Mouse (Mus musculus) neural tube, embryonic 14.5 days (tissue): ENCODE results near the gene Zfp467. TPM values are rescaled to one million over a fixed set of nuclear protein-coding genes. Genes with fewer than 3 reads are reported as not detected.

Experiments
- ATAC-seq: fragments of 200-750 bp; cut with Nextera tagmentation; 2 replicates; pipeline ENCODE4 v1.8.0; 2017; ENCODE audit warnings: low read depth, mild to moderate bottlenecking, moderate TSS enrichment, moderate library complexity
- H3K27ac ChIP-seq: fragments of 300-500 bp; sonication (generic); 2 replicates; pipeline ENCODE4 v1.5.1; 2014; ENCODE audit warnings: low read depth, mild to moderate bottlenecking, control low read depth, low read length, moderate library complexity, mixed read lengths
- H3K27me3 ChIP-seq: fragments of 300-500 bp; sonication (generic); 2 replicates; pipeline ENCODE4 v1.6.1; 2014; ENCODE audit warnings: low read length; ENCODE audit not compliant: control insufficient read depth, insufficient read depth
- H3K36me3 ChIP-seq: fragments of 300-500 bp; sonication (generic); 2 replicates; pipeline ENCODE4 v1.6.1; 2014; ENCODE audit warnings: low read length, mixed read lengths; ENCODE audit not compliant: control insufficient read depth, insufficient read depth
- H3K4me1 ChIP-seq: fragments of 300-500 bp; sonication (generic); 2 replicates; pipeline ENCODE4 v1.6.1; 2014; ENCODE audit warnings: low read length; ENCODE audit not compliant: control insufficient read depth, insufficient read depth
- H3K4me2 ChIP-seq: fragments of 300-500 bp; sonication (generic); 2 replicates; pipeline ENCODE4 v1.6.1; 2014; ENCODE audit warnings: mild to moderate bottlenecking, low read depth, low read length, control low read depth
- H3K4me3 ChIP-seq: fragments of 300-500 bp; sonication (generic); 2 replicates; pipeline ENCODE4 v1.5.1; 2014; ENCODE audit warnings: low read depth, low read length, control low read depth, mixed read lengths
- H3K9ac ChIP-seq: fragments of 300-500 bp; sonication (generic); replicated peaks from 2 replicates; pipeline ENCODE4 v1.6.1; 2014; ENCODE audit warnings: low read depth, mild to moderate bottlenecking, control low read depth, low read length, mixed read lengths
- H3K9me3 ChIP-seq: fragments of 300-500 bp; sonication (generic); 2 replicates; pipeline ENCODE4 v1.6.1; 2016; ENCODE audit warnings: low read length; ENCODE audit not compliant: control insufficient read depth
- WGBS: fragments of 180-500 bp; shearing (Covaris S2); extraction: QIAGEN DNeasy Blood & Tissue Kit; methylation state at CpG from one replicate; pipeline ENCODE4 v1.1.7; 2014; 5-methylcytosine and 5-hydroxymethylcytosine counted together
- polyA plus RNA-seq: library from polyadenylated mRNA; unstranded; fragments of >200 nt; fragmentation: Nextera tagmentation; extraction: Ambion mirVana; gene quantifications from 2 replicates; pipeline ENCODE4 v1.2.1, GENCODE M21; 2014

Gene Zfp467
- polyA plus RNA-seq, 1 experiment from 2014 or later = 37.8 TPM

DNA sequence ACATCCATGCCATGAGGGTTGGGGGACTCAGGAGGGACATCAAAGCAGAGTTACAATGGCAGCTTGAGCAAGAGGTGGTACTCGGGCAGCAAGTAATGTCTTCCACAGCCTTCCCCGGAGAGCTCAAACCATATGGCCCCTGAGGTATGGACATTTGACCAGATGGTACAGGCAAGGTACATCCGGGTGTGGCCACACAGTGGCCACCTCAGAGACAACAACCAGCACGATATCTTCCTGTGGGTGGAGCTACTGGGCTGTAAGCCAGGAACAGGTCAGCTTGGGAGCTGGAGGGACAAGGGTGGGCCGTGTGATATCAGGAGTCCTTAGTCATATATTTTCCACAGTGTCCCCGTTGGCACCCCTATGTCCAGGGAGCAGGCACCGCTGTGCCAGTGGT, 21.9 kb upstream of the Zfp467 start:
- WGBS = 84% methylated on average over 7 of the region's 7 CpGs
- H3K4me2 ChIP-seq = no peak overlapping the region
- no peaks in the 10 kb centered on the region for H3K4me1 ChIP-seq
- no peaks in the 10 kb centered on the region for H3K36me3 ChIP-seq
- H3K27ac ChIP-seq = no peak overlapping the region
- no peaks in the 10 kb centered on the region for H3K27me3 ChIP-seq
- H3K9ac ChIP-seq = no peak overlapping the region
- no peak overlapping the region for H3K4me3 ChIP-seq
- no peak for ATAC-seq
- H3K9me3 ChIP-seq = no peaks in the 10 kb centered on the region

DNA sequence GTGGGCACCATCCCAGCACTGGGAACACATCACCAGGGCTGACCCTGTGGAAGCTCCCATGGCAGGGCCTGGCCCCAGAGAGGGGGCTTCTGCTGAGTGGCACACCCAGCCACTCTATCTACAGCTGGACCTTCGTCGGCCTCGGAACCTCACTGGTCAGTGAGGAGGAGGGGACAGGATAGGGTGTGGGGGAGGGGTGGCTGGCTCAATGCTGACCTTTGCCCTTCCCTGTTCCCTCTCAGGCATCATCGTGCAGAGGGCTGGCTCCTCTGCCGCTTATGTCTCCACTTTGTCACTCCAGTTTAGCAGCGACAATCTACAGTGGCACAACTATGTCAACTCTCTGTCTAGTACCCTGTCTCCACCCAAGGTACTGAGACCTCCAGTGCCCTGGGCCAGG, 21.1 kb upstream of the Zfp467 start:
- WGBS = 34% methylated on average over 6 of the region's 6 CpGs
- ATAC-seq = no peak
- no peaks in the 10 kb centered on the region for H3K9me3 ChIP-seq

GRCm38 (mm10) chr6:48464966-48465679, 19.5 kb upstream of the Zfp467 start:
- Histone ChIP-seq H3K4me1 (no peaks in the 10 kb centered on the region), H3K27ac (no peak overlapping the region), H3K9me3 (no peaks in the 10 kb centered on the region), H3K4me2 (no peak overlapping the region), H3K4me3 (no peak overlapping the region), H3K9ac (no peak overlapping the region), H3K36me3 (no peaks in the 10 kb centered on the region), H3K27me3 (no peaks in the 10 kb centered on the region)
- WGBS = 96% methylated on average over 13 of the region's 13 CpGs
- ATAC-seq = no peak

More for the DNA sequence above, 21.1 kb upstream of the Zfp467 start:
- Histone ChIP-seq H3K27ac (no peak overlapping the region), H3K27me3 (no peaks in the 10 kb centered on the region), H3K4me2 (no peak overlapping the region), H3K4me1 (no peaks in the 10 kb centered on the region), H3K9ac (no peak overlapping the region), H3K4me3 (no peak overlapping the region), H3K36me3 (no peaks in the 10 kb centered on the region)

- no peaks in the 10 kb centered on the region for H3K9me3 ChIP-seq
- no peaks in the 10 kb centered on the region for H3K27me3 ChIP-seq
- no peak for ATAC-seq
- no peaks in the 10 kb centered on the region for H3K36me3 ChIP-seq
- no peak overlapping the region for H3K27ac ChIP-seq
- H3K4me2 ChIP-seq = no peak overlapping the region
- WGBS = 79% methylated on average over 3 of the region's 3 CpGs
- no peak overlapping the region for H3K4me3 ChIP-seq
- no peak overlapping the region for H3K9ac ChIP-seq
- no peaks in the 10 kb centered on the region for H3K4me1 ChIP-seq
These were observed 7.1 kb upstream of the Zfp467 start for GRCm38 (mm10) chr6:48452771-48453170.

DNA sequence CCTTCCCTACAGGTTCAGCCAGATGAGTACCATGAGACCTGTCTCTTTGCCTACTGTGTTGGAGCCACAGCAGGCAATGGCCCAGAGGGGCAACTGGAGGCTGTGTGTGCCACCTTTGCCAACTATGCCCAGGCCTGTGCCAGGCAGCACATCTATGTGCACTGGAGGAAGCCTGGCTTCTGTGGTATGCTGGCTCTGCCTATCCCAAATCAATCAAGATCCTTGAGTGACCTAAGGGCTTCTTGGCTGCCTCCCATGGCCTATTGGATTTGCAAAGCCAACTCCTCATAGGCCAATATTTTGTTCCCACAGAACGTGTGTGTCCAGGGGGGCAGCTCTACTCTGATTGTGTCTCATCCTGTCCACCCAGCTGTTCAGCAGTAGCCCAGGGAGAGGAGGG, 6.5 kb upstream of the Zfp467 start:
- no peak for ATAC-seq
- H3K9ac ChIP-seq = no peak overlapping the region
- H3K36me3 ChIP-seq = no peaks in the 10 kb centered on the region
- H3K27me3 ChIP-seq = no peaks in the 10 kb centered on the region
- no peaks in the 10 kb centered on the region for H3K9me3 ChIP-seq
- WGBS = 48% methylated on average over 1 of the region's 1 CpGs
- H3K4me1 ChIP-seq = no peaks in the 10 kb centered on the region
- H3K4me3 ChIP-seq = no peak overlapping the region
- no peak overlapping the region for H3K4me2 ChIP-seq
- H3K27ac ChIP-seq = no peak overlapping the region

DNA sequence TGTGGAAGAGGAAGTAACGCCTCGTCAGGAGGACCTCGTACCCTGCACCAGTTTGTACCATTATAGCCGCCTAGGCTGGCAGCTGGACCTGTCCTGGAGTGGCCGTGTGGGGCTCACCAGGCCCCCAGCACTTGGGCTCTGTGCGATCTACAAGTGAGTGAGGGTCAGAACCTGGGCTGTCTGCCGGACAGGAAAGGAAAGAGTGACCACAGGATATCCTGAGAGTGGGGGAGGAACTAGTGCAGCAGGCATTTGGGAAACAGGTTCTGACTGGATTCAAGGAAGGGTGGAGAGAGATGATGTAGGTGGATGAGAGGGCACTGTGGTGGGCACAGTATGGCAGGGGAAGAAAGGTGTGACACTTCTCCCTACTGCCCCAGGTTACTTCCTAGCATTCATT, 2.9 kb upstream of the Zfp467 start:
- 83% methylated on average over 7 of the region's 7 CpGs for WGBS
- H3K4me1 ChIP-seq = no peaks in the 10 kb centered on the region
- H3K27ac ChIP-seq = no peak overlapping the region
- ATAC-seq = no peak
- H3K36me3 ChIP-seq = no peaks in the 10 kb centered on the region
- no peak overlapping the region for H3K4me2 ChIP-seq
- no peak overlapping the region for H3K4me3 ChIP-seq
- H3K27me3 ChIP-seq = no peaks in the 10 kb centered on the region
- no peak overlapping the region for H3K9ac ChIP-seq
- H3K9me3 ChIP-seq = no peaks in the 10 kb centered on the region

DNA sequence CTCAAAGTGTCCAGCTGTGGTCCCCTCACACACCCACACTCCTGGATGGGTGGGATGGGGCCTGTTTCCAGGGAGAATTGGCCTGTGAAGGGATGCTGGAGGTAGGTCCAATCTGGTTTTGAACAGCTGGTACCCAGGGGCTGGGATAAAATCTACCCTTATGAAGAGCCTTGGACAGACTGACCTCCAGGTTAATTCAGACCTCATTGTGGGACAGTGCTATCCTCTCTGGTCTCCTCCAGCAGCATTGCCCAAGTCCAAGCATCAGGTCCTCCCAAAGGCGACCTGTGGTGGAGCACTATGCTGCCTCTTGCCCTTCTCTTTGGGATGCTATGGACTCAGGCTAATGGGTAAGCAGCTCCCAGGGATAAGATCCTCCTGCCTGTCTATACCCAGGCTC, 2.3 kb upstream of the Zfp467 start, which contains the start of gene Sspo:
Sspo (plus strand) TSS at position 301 of the 400 bp plus-strand sequence.
- ATAC-seq = no peak
- WGBS = 89% methylated on average over 1 of the region's 1 CpGs
- H3K9me3 ChIP-seq = no peaks in the 10 kb centered on the region
- H3K36me3 ChIP-seq = no peaks in the 10 kb centered on the region
- H3K4me3 ChIP-seq = no peak within 1 kb of the TSS
- H3K4me1 ChIP-seq = no peaks in the 10 kb centered on the region
- no peak within 1 kb of the TSS for H3K4me2 ChIP-seq
- H3K27ac ChIP-seq = no peak within 1 kb of the TSS
- H3K27me3 ChIP-seq = no peaks in the 10 kb centered on the region
- no peak within 1 kb of the TSS for H3K9ac ChIP-seq

GRCm38 (mm10) chr6:48446896-48447295, 1.3 kb upstream of the Zfp467 start:
- Histone ChIP-seq H3K4me1 (no peaks in the 10 kb centered on the region), H3K4me3 (no peak overlapping the region), H3K9me3 (no peaks in the 10 kb centered on the region), H3K4me2 (no peak overlapping the region), H3K36me3 (no peaks in the 10 kb centered on the region), H3K27me3 (no peaks in the 10 kb centered on the region), H3K27ac (no peak overlapping the region), H3K9ac (no peak overlapping the region)
- 78% methylated on average over 3 of the region's 3 CpGs for WGBS
- no peak for ATAC-seq

DNA sequence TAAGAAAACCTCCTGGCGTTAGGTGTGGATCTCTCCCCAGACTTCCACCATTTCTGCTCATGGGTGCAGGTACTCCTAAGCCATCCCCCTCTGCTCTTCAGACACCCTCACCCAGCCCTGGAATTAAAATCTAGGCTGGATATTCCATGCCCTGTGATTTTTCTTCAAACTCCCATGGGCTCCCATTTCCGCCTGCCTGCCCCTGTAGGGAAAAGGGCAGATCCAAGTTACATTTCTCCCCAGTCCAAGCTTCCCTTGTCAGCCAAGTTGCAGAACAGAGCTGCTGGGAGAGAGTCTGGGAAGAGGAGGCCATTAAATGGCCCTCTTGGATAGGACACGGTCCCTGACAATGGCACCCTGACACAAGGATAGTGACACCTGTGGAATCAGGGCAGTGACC, 631 bp upstream of the Zfp467 start:
- no peaks in the 10 kb centered on the region for H3K9me3 ChIP-seq
- no peak overlapping the region for H3K27ac ChIP-seq
- H3K4me2 ChIP-seq = peak overlapping the region; percentile 80
- H3K4me1 ChIP-seq = no peaks in the 10 kb centered on the region
- no peak for ATAC-seq
- H3K4me3 ChIP-seq = peak overlapping the region; percentile 70
- 29% methylated on average over 3 of the region's 3 CpGs for WGBS
- no peaks in the 10 kb centered on the region for H3K27me3 ChIP-seq
- no peaks in the 10 kb centered on the region for H3K36me3 ChIP-seq
- no peak overlapping the region for H3K9ac ChIP-seq
